Mouse (Mus musculus) hindbrain, embryonic 15.5 days (tissue): ENCODE measurements around the gene Foxn3. TPM values are rescaled to one million over a fixed set of nuclear protein-coding genes. Genes with fewer than 3 reads are reported as not detected.

Source experiments
- ATAC-seq: fragments of 200-750 bp; cut with Nextera tagmentation; 2 replicates; pipeline ENCODE4 v1.8.0; 2017; ENCODE audit warnings: low read depth, moderate number of reproducible peaks, moderate TSS enrichment; ENCODE audit not compliant: low FRiP score
- H3K27ac ChIP-seq: fragments of 300-500 bp; sonication (generic); replicated peaks from 2 replicates; pipeline ENCODE4 v1.5.1; 2015; ENCODE audit warnings: mild to moderate bottlenecking, inconsistent platforms
- H3K27me3 ChIP-seq: fragments of 300-500 bp; sonication (generic); 2 replicates; pipeline ENCODE4 v1.6.1; 2015; ENCODE audit warnings: control low read depth, inconsistent platforms
- H3K36me3 ChIP-seq: fragments of 300-500 bp; sonication (generic); 2 replicates; pipeline ENCODE4 v1.6.1; 2015; ENCODE audit warnings: control low read depth, inconsistent platforms
- H3K4me1 ChIP-seq: fragments of 300-500 bp; sonication (generic); replicated peaks from 2 replicates; pipeline ENCODE4 v1.6.1; 2015; ENCODE audit warnings: control low read depth, inconsistent platforms
- H3K4me2 ChIP-seq: fragments of 300-500 bp; sonication (generic); 2 replicates; pipeline ENCODE4 v1.6.1; 2015; ENCODE audit warnings: moderate library complexity, mild to moderate bottlenecking, inconsistent platforms
- H3K4me3 ChIP-seq: fragments of 300-500 bp; sonication (generic); 2 replicates; pipeline ENCODE4 v1.5.1; 2015; ENCODE audit warnings: mild to moderate bottlenecking, inconsistent platforms
- H3K9ac ChIP-seq: fragments of 300-500 bp; sonication (generic); 2 replicates; pipeline ENCODE4 v1.6.1; 2015; ENCODE audit warnings: inconsistent platforms
- H3K9me3 ChIP-seq: fragments of 300-500 bp; sonication (generic); 2 replicates; pipeline ENCODE4 v1.6.1; 2016; ENCODE audit warnings: control low read depth, inconsistent platforms
- WGBS: fragments of 180-500 bp; shearing (Covaris S2); methylation state at CpG from one replicate; pipeline ENCODE4 v1.1.7; 2015; 5-methylcytosine and 5-hydroxymethylcytosine counted together
- polyA plus RNA-seq: library from polyadenylated mRNA; unstranded; fragments of >200 nt; fragmentation: Nextera tagmentation; extraction: Ambion mirVana; gene quantifications from 2 replicates; pipeline ENCODE4 v1.2.1, GENCODE M21; 2015

Gene Foxn3
- polyA plus RNA-seq, 1 experiment from 2014 or later: 78.1 TPM

GRCm38 (mm10) chr12:99262066-99262599 is 301.2 kb downstream of the Foxn3 start:
- no peaks in the 10 kb centered on the region for H3K27me3 ChIP-seq
- 82% methylated on average over 11 of the region's 11 CpGs for WGBS
- no peaks in the 10 kb centered on the region for H3K9me3 ChIP-seq
- ATAC-seq: no peak
- H3K9ac ChIP-seq: no peak overlapping the region
- H3K36me3 ChIP-seq: no peaks in the 10 kb centered on the region
- peaks cover 36% of the 10 kb centered on the region for H3K4me1 ChIP-seq
- H3K4me2 ChIP-seq: no peak overlapping the region
- H3K4me3 ChIP-seq: no peak overlapping the region
- no peak overlapping the region for H3K27ac ChIP-seq

- peaks cover 33% of the 10 kb centered on the region for H3K4me1 ChIP-seq
- H3K27me3 ChIP-seq: no peaks in the 10 kb centered on the region
- no peak overlapping the region for H3K27ac ChIP-seq
- ATAC-seq: no peak
- no peak overlapping the region for H3K9ac ChIP-seq
- H3K4me2 ChIP-seq: no peak overlapping the region
- H3K4me3 ChIP-seq: no peak overlapping the region
- WGBS: 69% methylated on average over 10 of the region's 10 CpGs
- H3K36me3 ChIP-seq: no peaks in the 10 kb centered on the region
- no peaks in the 10 kb centered on the region for H3K9me3 ChIP-seq
Observed at GRCm38 (mm10) chr12:99260171-99260570, 303.2 kb downstream of the Foxn3 start.

- Histone ChIP-seq H3K9ac (no peak overlapping the region), H3K4me3 (no peak overlapping the region), H3K9me3 (no peaks in the 10 kb centered on the region), H3K36me3 (no peaks in the 10 kb centered on the region), H3K4me1 (peaks cover 25% of the 10 kb centered on the region), H3K4me2 (no peak overlapping the region), H3K27me3 (no peaks in the 10 kb centered on the region), H3K27ac (no peak overlapping the region)
- no peak for ATAC-seq
- WGBS: 47% methylated on average over 5 of the region's 5 CpGs
Observed at GRCm38 (mm10) chr12:99257570-99257969, 305.8 kb downstream of the Foxn3 start.

DNA sequence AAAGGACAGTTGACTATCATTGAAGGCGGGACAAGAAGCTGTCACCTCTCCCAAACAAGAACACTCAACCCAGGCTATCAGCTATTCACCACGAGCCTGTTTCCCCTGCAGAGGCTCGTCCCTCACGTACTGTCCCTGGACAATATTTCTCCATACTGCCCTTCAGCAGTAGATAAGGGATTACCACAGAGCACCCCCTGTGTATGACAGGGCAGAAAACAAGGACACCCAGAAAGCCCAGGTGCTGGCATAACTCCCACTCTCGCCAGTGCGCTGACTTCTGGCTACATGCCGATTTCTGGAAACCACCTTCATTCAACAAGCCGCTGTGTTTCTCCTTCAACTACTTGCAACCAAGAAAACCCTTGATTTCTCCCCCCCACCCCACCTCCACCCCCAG is 306.4 kb downstream of the Foxn3 start:
- H3K4me3 ChIP-seq: no peak overlapping the region
- H3K27ac ChIP-seq: no peak overlapping the region
- no peaks in the 10 kb centered on the region for H3K9me3 ChIP-seq
- no peaks in the 10 kb centered on the region for H3K36me3 ChIP-seq
- no peak overlapping the region for H3K4me2 ChIP-seq
- 85% methylated on average over 8 of the region's 8 CpGs for whole genome bisulfite sequencing
- no peak overlapping the region for H3K9ac ChIP-seq
- peaks cover 25% of the 10 kb centered on the region for H3K4me1 ChIP-seq
- no peaks in the 10 kb centered on the region for H3K27me3 ChIP-seq
- no peak for ATAC-seq

- ATAC-seq: no peak
- Histone ChIP-seq H3K36me3 (no peaks in the 10 kb centered on the region), H3K4me3 (no peak overlapping the region), H3K27ac (no peak overlapping the region), H3K9ac (no peak overlapping the region), H3K4me2 (no peak overlapping the region), H3K27me3 (no peaks in the 10 kb centered on the region), H3K4me1 (peaks cover 25% of the 10 kb centered on the region), H3K9me3 (no peaks in the 10 kb centered on the region)
- 95% methylated on average over 5 of the region's 5 CpGs for WGBS
Observed at GRCm38 (mm10) chr12:99256463-99256862, 306.9 kb downstream of the Foxn3 start.

DNA sequence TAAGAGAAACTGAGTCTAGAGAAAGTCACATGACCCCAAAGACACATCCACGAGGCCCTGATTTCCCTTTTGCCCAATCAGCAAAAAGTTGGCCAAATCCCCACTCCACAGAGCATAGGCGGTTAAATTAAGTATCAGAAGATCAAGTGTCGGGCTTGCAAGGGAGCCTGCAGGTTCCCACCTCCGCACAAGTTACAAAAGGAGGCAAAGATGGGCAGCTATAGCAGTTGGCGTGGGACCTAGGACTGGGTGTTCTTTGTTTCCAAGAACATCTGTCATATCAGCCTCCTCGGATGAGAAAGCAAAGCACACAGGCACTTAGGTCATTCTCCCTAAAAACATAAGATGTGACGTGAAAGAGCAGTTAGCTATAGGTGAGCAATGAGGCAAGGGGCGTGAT is 308.9 kb downstream of the Foxn3 start:
- Histone ChIP-seq H3K36me3 (no peaks in the 10 kb centered on the region), H3K27me3 (no peaks in the 10 kb centered on the region), H3K27ac (no peak overlapping the region), H3K4me2 (no peak overlapping the region), H3K9me3 (no peaks in the 10 kb centered on the region), H3K4me3 (no peak overlapping the region), H3K4me1 (peaks cover 18% of the 10 kb centered on the region), H3K9ac (no peak overlapping the region)
- ATAC-seq: no peak
- WGBS: 83% methylated on average over 8 of the region's 8 CpGs

DNA sequence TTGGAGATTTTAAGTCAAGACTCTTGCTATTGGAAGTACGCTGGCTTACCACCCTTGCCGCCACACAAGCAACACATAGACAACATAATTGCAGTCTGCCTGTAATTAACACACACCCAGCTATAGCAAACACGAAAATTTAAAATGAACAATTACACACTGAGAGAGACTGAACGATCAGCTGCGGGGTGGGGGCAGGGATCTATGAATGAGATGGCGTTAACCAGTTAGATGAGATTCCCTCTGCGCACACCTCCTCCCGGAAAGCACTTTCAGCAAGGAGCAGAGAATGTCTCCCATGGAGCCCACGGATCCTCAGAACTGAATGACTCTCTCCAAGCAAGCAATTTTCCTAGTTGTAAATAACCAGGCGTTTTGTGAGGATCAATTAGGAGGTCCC is 309.8 kb downstream of the Foxn3 start:
- H3K27ac ChIP-seq: no peak overlapping the region
- no peak for ATAC-seq
- H3K9ac ChIP-seq: no peak overlapping the region
- H3K4me3 ChIP-seq: no peak overlapping the region
- WGBS: 60% methylated on average over 10 of the region's 10 CpGs
- no peaks in the 10 kb centered on the region for H3K9me3 ChIP-seq
- no peaks in the 10 kb centered on the region for H3K36me3 ChIP-seq
- H3K4me1 ChIP-seq: peaks cover 21% of the 10 kb centered on the region
- H3K4me2 ChIP-seq: no peak overlapping the region
- no peaks in the 10 kb centered on the region for H3K27me3 ChIP-seq

DNA sequence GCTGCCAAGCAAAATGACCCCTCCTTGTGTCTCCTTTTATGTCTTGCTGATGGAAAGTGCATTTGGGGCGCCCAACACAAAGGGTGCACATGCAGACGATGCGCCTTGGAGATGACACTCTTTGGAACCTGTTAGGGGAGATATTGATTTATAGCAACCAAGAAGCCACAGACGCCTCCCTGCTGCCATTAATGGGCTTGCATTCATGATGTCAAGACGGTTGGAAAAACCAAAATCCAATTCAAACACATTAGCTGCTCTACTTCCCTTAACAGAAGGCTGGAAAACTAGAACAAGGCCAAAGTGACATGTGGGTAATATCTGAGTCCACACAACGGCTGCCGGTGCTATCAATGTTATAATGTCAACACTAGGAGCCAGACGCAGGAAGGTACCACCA is 314.8 kb downstream of the Foxn3 start:
- no peak overlapping the region for H3K4me3 ChIP-seq
- 50% methylated on average over 8 of the region's 8 CpGs for WGBS
- no peaks in the 10 kb centered on the region for H3K9me3 ChIP-seq
- no peaks in the 10 kb centered on the region for H3K36me3 ChIP-seq
- no peak for ATAC-seq
- no peak overlapping the region for H3K27ac ChIP-seq
- peaks cover 23% of the 10 kb centered on the region for H3K4me1 ChIP-seq
- H3K9ac ChIP-seq: no peak overlapping the region
- no peaks in the 10 kb centered on the region for H3K27me3 ChIP-seq
- no peak overlapping the region for H3K4me2 ChIP-seq

- ATAC-seq: no peak
Observed at GRCm38 (mm10) chr12:99247939-99248338, 315.4 kb downstream of the Foxn3 start.

DNA sequence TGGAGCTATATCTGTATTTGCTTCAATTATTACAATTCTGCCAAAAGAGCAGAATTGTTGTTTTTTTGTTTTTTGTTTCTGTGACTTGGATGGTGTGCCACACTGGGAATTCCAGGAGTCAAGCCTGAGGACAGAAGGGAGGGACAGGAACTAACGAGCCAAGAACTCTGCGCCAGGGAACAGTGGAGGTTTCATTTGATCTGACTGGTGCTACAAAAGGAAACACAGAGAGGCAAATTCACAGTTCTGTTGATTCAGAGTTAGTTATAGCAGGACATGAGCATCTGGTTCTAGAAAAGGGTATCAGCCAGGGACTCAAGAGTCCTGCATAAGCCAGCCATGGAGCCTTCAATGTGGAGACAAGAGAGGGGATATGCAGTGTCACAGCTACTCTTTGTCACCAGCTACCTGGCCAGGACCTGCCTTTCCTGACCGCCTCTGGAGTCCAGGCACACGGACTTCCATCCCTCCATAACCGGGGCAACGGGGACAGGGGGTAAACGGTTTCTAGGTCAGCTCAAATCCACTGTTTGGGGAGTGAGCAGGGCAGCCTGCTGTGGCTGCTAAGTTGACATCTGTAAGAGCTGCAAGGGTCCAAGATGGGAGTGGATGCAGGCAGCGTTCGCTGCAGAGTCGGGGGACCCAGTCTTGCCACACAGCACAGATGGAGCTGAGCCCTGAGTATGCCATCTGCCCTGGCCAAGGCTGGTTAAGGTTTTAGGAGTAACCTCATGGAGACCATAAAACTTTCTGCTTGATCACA is 316.2 kb downstream of the Foxn3 start:
- Histone ChIP-seq H3K4me1 (peaks cover 23% of the 10 kb centered on the region), H3K4me2 (no peak overlapping the region), H3K9ac (no peak overlapping the region), H3K4me3 (no peak overlapping the region), H3K27ac (no peak overlapping the region), H3K27me3 (no peaks in the 10 kb centered on the region), H3K36me3 (no peaks in the 10 kb centered on the region), H3K9me3 (no peaks in the 10 kb centered on the region)
- ATAC-seq: peak; percentile 61; the same call in 1 of the 2 replicates
- 56% methylated on average over 10 of the region's 10 CpGs for WGBS

More at GRCm38 (mm10) chr12:99247939-99248338, 315.4 kb downstream of the Foxn3 start:
- no peak overlapping the region for H3K9ac ChIP-seq
- no peaks in the 10 kb centered on the region for H3K27me3 ChIP-seq
- no peak overlapping the region for H3K4me2 ChIP-seq
- H3K4me3 ChIP-seq: no peak overlapping the region
- no peak overlapping the region for H3K27ac ChIP-seq
- no peaks in the 10 kb centered on the region for H3K36me3 ChIP-seq
- H3K9me3 ChIP-seq: no peaks in the 10 kb centered on the region
- 59% methylated on average over 6 of the region's 6 CpGs for WGBS
- H3K4me1 ChIP-seq: peaks cover 23% of the 10 kb centered on the region

DNA sequence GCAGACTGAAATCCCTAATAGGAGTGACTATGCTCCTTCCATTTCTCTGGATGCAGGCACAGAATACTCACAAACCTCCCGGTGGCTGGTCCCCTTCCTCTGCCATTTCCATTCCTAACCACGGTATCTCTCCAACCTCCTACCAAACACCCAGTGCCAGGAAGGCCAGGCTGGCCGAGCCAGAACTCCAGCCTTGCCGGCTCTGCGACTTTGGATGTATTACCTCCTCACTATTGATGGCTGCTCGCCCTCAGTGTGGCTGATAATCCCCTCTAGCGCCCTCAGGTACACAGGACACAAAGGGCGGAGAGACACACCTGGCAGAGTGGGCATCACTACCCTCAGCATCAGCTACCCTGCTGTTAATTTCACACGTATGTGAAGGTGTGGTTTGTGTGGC is 318.7 kb downstream of the Foxn3 start:
- Histone ChIP-seq H3K4me3 (no peak overlapping the region), H3K9ac (no peak overlapping the region), H3K4me1 (peaks cover 34% of the 10 kb centered on the region), H3K27me3 (no peaks in the 10 kb centered on the region), H3K27ac (no peak overlapping the region), H3K9me3 (no peaks in the 10 kb centered on the region), H3K4me2 (no peak overlapping the region), H3K36me3 (no peaks in the 10 kb centered on the region)
- WGBS: 92% methylated on average over 9 of the region's 9 CpGs
- no peak for ATAC-seq

DNA sequence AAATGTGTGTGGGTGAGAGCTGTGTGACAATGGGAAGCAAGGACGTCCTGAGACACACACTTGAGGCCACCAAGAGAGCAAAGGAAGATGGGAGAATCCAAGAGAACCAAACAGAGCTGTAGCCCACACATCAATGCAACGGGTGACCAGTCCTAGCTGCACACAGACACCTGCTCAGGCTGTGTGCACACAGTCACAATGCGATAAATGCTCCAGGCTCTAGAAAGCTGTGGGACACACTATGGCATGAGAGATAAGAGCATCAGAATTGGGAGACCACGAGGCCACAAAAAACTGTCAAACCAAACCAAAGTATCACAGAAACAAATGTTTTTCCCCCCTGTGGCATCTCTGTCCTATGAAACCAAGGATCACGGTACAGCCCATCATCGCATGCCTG is 319.1 kb downstream of the Foxn3 start:
- Histone ChIP-seq H3K4me2 (no peak overlapping the region), H3K27ac (no peak overlapping the region), H3K27me3 (no peaks in the 10 kb centered on the region), H3K4me1 (peaks cover 38% of the 10 kb centered on the region), H3K36me3 (no peaks in the 10 kb centered on the region), H3K4me3 (no peak overlapping the region), H3K9me3 (no peaks in the 10 kb centered on the region), H3K9ac (no peak overlapping the region)
- ATAC-seq: no peak
- 92% methylated on average over 6 of the region's 6 CpGs for WGBS

DNA sequence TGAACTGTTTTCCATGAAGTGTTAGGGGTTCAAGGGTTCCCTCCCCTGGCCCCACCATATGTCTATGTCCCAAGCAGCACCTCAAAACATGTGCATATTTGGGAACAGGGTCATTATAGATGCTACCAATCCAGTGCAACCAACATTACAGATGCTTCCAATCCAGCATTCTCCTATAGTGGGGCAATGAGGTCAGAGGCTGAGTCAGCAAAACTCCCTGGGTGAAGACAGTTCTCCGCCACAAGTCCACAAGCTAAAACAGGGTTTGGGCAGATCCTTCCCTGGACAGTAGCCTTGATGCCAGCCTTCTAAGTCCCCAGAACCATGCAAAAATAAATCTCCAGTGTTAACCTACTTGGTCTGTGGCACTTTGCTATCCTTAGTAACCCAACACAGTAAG is 320.1 kb downstream of the Foxn3 start:
- Histone ChIP-seq H3K27me3 (no peaks in the 10 kb centered on the region), H3K9me3 (no peaks in the 10 kb centered on the region), H3K4me2 (no peak overlapping the region), H3K9ac (no peak overlapping the region), H3K4me3 (no peak overlapping the region), H3K27ac (no peak overlapping the region), H3K36me3 (no peaks in the 10 kb centered on the region), H3K4me1 (peaks cover 37% of the 10 kb centered on the region)
- ATAC-seq: no peak
- 95% methylated on average over 1 of the region's 1 CpGs for WGBS
